Mouse (Mus musculus) erythroblast, embryonic 14.5 days (primary cell): ENCODE measurements around the gene Pno1.

Experiments used
- GATA1 ChIP-seq: IDR thresholded peaks from 2 replicates; pipeline ENCODE4 v1.6.1; 2012; ENCODE audit warnings: low read length, inconsistent platforms, mixed read lengths
- TAL1 ChIP-seq: IDR thresholded peaks from 3 replicates; pipeline ENCODE4 v1.6.1; 2012; ENCODE audit warnings: low read length, inconsistent platforms, mixed read lengths

DNA sequence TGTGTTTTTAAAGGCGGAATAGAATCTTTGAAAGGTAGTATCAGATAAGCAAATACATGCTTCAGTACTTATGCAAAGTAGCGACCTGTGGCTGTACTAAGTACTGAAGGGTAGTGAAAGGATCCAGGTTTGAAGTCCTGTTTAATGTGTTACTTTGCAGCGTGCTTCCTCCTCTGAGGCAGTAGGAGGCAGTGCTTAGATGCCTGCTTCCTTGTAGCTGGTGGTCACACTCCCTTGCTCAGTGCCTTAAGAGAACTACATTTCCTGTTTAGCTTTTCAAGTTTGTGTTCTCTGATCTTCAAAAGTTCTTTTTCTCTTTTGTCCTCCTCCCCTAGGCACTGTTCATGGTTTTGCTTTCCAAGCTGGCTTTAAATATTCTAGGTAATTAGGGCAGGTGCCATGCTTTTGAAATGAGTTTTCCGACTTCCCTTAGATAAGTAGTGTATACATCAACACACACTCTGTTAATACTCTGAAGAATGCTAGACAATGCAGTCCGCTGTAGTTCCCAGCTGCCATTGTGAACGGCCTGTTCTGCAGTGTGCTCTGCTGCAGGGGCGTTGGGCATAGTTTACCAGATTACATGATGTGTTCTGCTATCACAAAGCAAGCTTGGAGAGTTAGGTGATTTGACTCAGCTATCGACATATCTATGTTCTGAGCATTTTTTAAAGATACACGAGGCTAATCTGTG is 19.1 kb downstream of the Pno1 start:
- TF ChIP-seq GATA1, result no peak
- TF ChIP-seq TAL1, result no peak
